Mouse (Mus musculus) right cerebral cortex, postnatal 14 days (tissue): ENCODE results near the gene Sestd1.
A peak's percentile ranks its signal among the peaks of the same experiment; 100 is the strongest.

Experiments
- DNase-seq: peaks from one replicate; pipeline ENCODE4 v3.0.0; 2022

Gene Sestd1

DNA sequence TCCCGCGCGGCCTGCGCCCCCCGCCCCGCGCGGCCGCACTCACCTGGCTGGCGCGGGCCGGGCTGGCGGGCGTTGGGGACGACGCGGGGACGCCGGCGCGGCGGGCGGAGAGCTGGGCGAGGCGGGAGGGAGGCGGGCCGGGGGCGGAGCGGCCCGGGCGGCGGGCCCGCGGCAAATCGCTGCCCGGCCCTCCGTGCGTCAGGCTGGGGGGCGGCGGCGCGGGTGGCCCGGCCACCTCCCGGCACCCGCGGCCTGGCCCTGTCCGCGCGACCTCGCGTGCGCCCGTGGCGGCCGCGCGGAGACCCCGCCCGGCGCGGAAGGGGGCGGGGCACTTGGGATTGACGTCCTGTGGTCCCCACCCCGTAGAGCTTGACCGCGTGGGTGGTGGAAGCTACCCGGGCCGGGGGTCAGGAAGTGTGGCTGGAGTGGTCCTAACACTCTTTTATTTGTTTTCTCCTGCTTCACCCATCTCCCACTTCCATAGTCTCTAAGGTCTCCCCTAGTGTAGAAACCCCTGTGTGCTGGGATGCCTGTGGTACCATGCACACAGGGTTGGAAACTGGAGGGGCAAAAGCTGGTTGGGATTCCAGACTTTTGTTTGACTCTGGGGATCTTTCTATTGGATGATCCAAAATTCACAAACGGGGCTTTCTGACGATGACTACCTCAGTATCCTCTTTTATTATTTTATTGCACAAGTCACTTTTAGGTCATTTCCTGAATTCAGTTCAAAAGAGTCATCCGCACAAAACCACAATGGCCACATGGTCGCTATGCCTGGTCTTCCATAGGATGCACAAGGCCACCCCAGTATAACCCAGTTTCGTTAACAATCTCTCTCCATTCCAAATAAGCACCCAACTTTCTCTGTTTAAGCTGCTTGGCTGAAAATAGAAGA lies at the start of gene Sestd1:
TSS of gene Sestd1 (minus strand) at position 81 of the 898 bp plus-strand sequence.
- DNase-seq: peak; percentile 53

DNA sequence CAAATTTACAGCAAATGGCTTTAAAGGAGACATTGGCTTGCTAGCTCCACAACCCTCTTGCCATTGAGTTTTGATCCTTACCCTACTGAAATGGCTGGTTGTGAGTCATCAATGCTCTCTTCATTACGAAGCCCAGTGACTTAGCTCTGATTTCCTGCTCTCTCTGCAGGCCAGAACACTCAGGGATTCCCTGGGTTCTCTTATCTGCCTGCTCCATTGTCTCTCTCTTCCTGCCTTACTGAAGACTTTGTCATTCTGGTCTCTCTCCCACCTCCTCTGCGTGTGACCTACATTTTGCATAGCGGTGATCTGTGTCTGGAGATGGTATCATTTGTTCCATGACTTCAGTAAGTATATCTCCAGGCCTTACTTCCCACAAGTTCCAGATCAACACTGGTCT lies 46.9 kb upstream of the Sestd1 start:
- no peak for DNase-seq

DNA sequence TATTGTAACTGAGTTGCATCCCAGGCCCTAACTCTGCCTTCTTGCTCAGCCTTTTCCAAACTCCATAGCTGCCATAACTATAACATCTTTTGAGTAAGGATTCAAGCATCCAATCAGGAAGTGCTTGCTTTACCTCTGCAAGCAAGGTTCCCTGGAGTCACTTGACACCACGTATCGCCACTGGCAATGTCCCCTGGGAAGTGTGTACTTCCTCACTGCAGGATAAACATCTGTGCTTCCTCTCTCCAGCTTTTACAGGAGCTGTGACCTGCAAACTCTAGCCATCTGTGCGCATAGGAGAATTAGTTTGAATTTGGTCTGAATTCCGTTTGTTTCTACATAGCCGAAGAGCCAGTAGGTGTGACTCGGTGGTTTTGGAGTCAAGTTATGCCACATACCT lies 43.3 kb upstream of the Sestd1 start:
- DNase-seq: no peak

- DNase-seq: no peak
These were observed 42.8 kb upstream of the Sestd1 start for GRCm38 (mm10) chr2:77323156-77323555.

- no peak for DNase-seq
These were observed 38.8 kb upstream of the Sestd1 start for GRCm38 (mm10) chr2:77319196-77319595.

GRCm38 (mm10) chr2:77316961-77317360 lies 36.6 kb upstream of the Sestd1 start:
- no peak for DNase-seq

DNA sequence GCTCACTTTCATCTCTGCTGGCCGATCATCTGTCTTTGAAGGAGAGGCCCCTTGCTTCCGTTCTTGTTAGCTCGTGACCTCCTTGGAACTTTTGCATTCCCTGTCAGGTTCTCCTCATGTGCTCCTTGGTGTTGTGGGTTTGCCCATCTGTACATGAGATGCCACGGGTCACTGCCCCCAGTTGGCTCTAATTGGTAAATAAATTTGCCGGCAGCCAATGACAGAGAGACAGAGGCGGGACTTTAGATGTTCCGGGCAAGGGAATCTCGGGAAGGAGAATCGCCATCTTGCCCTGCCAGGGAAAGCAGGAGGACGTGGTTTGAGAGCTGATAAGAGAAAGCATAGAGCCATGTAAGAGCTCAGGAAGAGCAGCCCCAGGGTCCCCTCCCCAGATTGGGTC lies 33.5 kb upstream of the Sestd1 start:
- no peak for DNase-seq

GRCm38 (mm10) chr2:77312616-77313015 lies 32.2 kb upstream of the Sestd1 start:
- DNase-seq: no peak

DNA sequence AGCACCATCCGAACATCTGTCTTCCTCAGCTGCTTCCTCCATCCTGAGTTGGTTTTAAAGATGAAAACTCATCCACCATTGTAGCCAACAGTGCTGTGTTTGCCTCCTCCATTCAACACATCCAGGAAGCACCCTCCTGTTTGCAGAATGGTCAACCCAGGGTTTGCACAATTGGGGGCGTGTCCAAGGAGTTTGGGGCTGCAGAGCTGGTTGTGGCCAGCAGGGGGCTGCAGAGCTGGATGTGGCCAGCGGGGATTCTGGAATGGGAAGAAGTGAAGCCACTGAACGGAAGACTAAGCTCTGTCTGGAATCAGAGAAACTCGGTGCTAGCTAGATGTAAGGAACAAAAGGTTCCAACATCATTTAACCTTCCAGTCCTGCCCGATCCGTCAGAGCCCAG lies 28.9 kb upstream of the Sestd1 start:
- DNase-seq: peak; percentile 16

- no peak for DNase-seq
These were observed 24.1 kb upstream of the Sestd1 start for GRCm38 (mm10) chr2:77304494-77304893.

- DNase-seq: no peak
These were observed 23.3 kb upstream of the Sestd1 start for GRCm38 (mm10) chr2:77303716-77304115.

- DNase-seq: no peak
These were observed 22.4 kb upstream of the Sestd1 start for GRCm38 (mm10) chr2:77302655-77303348.

- DNase-seq: peak; percentile 28
These were observed 21.4 kb upstream of the Sestd1 start for GRCm38 (mm10) chr2:77301687-77302389.

DNA sequence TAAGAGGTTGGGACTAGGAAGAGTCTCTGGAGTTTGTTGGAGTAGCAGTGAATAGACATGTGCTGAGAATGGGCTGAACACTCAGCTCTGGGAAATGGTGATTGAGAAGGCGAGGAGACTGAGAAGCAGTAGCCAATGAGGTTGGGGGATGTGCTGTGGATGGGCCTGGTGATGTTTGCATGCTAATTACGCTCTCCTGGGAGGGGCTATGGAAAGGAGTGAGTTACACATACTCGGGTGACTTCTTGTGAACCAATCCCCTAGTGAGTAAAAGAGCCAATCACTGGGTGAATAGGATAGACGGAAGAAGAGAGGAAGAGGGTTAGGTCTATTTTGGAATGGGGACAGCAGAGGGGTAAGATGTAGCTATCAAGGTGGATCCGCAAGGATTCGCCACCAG lies 9.3 kb upstream of the Sestd1 start:
- no peak for DNase-seq

DNA sequence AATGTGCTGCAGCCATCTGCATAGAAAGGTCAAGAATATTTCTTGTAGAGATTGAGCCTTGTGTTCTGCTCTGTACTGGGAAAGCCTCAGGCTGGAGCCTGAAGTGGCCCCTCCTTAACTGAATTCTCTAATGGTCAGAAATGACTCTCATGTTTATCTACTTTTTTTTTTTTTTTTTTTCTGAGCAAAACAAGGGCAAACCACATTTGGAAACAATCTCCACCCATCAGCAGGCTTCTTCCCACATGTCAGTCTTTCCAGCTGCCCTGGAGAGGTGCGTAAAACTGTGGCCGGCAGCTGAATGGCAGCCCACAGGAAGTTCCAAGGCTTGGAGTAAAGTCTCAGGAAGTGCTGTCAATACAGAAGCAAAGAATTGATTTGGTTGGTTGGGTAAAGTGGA lies 6.4 kb upstream of the Sestd1 start:
- no peak for DNase-seq

GRCm38 (mm10) chr2:77284281-77284899 lies 4.0 kb upstream of the Sestd1 start:
- no peak for DNase-seq

- DNase-seq: peak; percentile 59
These were observed 406 bp downstream of the Sestd1 start for GRCm38 (mm10) chr2:77279861-77280511.

DNA sequence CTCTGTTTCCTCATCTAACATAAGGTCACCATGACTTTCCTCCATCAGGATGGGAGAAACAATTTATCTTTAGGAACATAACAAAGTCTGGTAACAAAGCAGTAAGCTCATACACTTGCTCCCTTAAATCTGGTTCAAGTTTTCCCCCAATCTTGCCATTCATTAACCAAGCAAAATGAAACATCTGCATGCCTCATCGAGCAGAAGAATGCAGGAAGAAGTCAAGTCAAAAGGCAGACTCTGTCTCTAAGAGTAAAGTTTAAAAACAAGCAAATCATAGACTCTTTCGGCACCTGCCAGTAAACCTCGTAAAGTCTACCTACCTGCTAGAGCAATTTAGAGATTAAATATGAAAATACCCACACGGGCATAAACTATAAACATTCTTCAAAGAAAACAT lies 3.1 kb downstream of the Sestd1 start:
- DNase-seq: no peak

GRCm38 (mm10) chr2:77275851-77276250 lies 4.5 kb downstream of the Sestd1 start:
- DNase-seq: no peak

GRCm38 (mm10) chr2:77274976-77275641 lies 5.3 kb downstream of the Sestd1 start:
- DNase-seq: no peak

- no peak for DNase-seq
These were observed 7.4 kb downstream of the Sestd1 start for GRCm38 (mm10) chr2:77272953-77273352.

GRCm38 (mm10) chr2:77270781-77271180 lies 9.6 kb downstream of the Sestd1 start:
- no peak for DNase-seq
